Mouse (Mus musculus) kidney, embryonic 16.5 days (tissue): ENCODE data around the gene Ubl3. TPM values are rescaled to one million over a fixed set of nuclear protein-coding genes. Genes with fewer than 3 reads are reported as not detected.

Experiments used
- ATAC-seq: fragments of 200-750 bp; cut with Nextera tagmentation; 2 replicates; pipeline ENCODE4 v1.8.0; 2017; ENCODE audit warnings: moderate TSS enrichment; ENCODE audit not compliant: low FRiP score, low TSS enrichment
- H3K27ac ChIP-seq: fragments of 300-500 bp; sonication (generic); 2 replicates; pipeline ENCODE4 v1.5.1; 2014; ENCODE audit warnings: low read length
- H3K27me3 ChIP-seq: fragments of 300-500 bp; sonication (generic); 2 replicates; pipeline ENCODE4 v1.6.1; 2014; ENCODE audit warnings: low read length, control low read depth, mixed read lengths; ENCODE audit not compliant: insufficient read depth
- H3K36me3 ChIP-seq: fragments of 300-500 bp; sonication (generic); 2 replicates; pipeline ENCODE4 v1.6.1; 2014; ENCODE audit warnings: low read length, control low read depth, mixed read lengths; ENCODE audit not compliant: insufficient read depth
- H3K4me1 ChIP-seq: fragments of 300-500 bp; sonication (generic); 2 replicates; pipeline ENCODE4 v1.6.1; 2014; ENCODE audit warnings: low read length, control low read depth, mixed read lengths; ENCODE audit not compliant: insufficient read depth
- H3K4me2 ChIP-seq: fragments of 300-500 bp; sonication (generic); replicated peaks from 2 replicates; pipeline ENCODE4 v1.6.1; 2014; ENCODE audit warnings: low read depth, low read length
- H3K4me3 ChIP-seq: fragments of 300-500 bp; sonication (generic); 2 replicates; pipeline ENCODE4 v1.5.1; 2014; ENCODE audit warnings: mild to moderate bottlenecking, low read length
- H3K9ac ChIP-seq: fragments of 300-500 bp; sonication (generic); replicated peaks from 2 replicates; pipeline ENCODE4 v1.6.1; 2014; ENCODE audit warnings: low read length
- H3K9me3 ChIP-seq: fragments of 300-500 bp; sonication (generic); 2 replicates; pipeline ENCODE4 v1.6.1; 2016; ENCODE audit warnings: low read length, control low read depth
- WGBS: fragments of 180-500 bp; shearing (Covaris S2); extraction: QIAGEN DNeasy Blood & Tissue Kit; methylation state at CpG from one replicate; pipeline ENCODE4 v1.1.7; 2014; 5-methylcytosine and 5-hydroxymethylcytosine counted together
- polyA plus RNA-seq: library from polyadenylated mRNA; unstranded; fragments of >200 nt; fragmentation: Nextera tagmentation; extraction: Ambion mirVana; gene quantifications from 2 replicates; pipeline ENCODE4 v1.2.1, GENCODE M21; 2015

Gene Ubl3
- polyA plus RNA-seq, 1 experiment from 2014 or later, result 76.4 TPM

DNA sequence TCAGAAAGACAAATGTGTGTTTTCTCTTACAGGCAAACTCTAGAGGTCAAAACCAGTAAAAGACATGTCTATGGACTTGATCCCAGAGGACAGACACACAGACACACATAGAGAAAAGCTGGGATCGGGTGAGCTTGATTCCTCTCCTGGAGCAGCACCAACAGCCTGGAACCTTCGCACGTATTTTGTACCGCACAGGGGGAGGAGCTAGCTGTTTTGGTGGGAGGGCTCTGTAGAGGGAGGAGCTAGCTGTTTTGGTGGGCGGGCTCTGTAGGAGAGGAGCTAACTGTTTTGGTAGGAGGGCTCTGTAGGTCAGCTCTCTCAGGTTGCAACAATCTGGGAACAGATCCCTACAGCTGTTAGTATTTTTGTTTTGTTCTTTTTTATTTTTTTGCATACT lies 58.3 kb downstream of the Ubl3 start:
- no peak overlapping the region for H3K27ac ChIP-seq
- H3K4me1 ChIP-seq, result peaks cover 14% of the 10 kb centered on the region
- no peak for ATAC-seq
- no peaks in the 10 kb centered on the region for H3K36me3 ChIP-seq
- WGBS, result 93% methylated on average over 5 of the region's 5 CpGs
- H3K4me2 ChIP-seq, result no peak overlapping the region
- H3K9me3 ChIP-seq, result no peaks in the 10 kb centered on the region
- no peak overlapping the region for H3K4me3 ChIP-seq
- H3K27me3 ChIP-seq, result no peaks in the 10 kb centered on the region
- H3K9ac ChIP-seq, result no peak overlapping the region

DNA sequence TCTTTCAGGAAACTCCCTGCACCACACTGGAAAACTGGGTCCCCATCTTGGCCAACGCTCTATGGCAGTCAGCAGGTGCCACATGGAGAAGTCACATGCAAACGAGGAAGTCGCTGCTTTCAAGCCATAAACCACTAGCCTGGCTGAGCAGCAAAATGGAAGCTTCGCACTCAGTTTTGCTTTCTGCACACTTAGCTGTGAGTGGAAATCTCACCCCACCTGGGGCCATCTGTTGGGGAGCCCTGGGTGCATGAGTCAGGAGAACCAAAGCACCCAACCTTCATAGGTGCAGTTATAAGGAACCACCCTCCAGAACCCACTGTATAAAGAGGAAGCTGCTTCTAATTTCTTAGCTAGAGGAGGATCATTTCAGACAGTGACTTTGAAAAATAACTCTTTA lies 59.6 kb downstream of the Ubl3 start:
- no peak overlapping the region for H3K4me2 ChIP-seq
- no peaks in the 10 kb centered on the region for H3K27me3 ChIP-seq
- H3K36me3 ChIP-seq, result no peaks in the 10 kb centered on the region
- H3K9me3 ChIP-seq, result no peaks in the 10 kb centered on the region
- H3K4me3 ChIP-seq, result no peak overlapping the region
- no peak overlapping the region for H3K9ac ChIP-seq
- 92% methylated on average over 4 of the region's 4 CpGs for WGBS
- H3K4me1 ChIP-seq, result peaks cover 18% of the 10 kb centered on the region
- ATAC-seq, result no peak
- no peak overlapping the region for H3K27ac ChIP-seq

DNA sequence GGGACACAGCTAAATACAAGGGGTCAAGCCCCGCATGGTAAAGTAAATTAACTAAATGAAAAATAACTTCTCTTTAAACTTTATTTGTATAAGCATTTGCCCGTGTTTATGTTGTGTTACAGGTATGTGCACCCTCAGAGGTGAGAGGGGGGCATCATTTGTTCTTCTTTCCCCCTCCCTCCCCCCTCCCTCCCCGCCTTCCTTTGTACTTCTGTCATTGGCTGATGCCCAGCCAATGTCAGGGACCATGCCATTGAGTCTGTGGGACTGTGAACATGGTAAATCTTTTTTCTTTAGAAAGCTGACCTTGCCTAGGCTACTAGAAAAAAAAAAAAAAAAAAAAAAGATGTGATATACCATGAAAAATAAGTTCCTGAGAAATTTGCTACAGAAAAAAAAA lies 62.2 kb downstream of the Ubl3 start:
- H3K4me2 ChIP-seq, result 0 out of 2 replicates have a peak overlapping the region, but pooled peaks have one; percentile 45
- no peak overlapping the region for H3K4me3 ChIP-seq
- H3K27ac ChIP-seq, result no peak overlapping the region
- peaks cover 16% of the 10 kb centered on the region for H3K4me1 ChIP-seq
- H3K9me3 ChIP-seq, result no peaks in the 10 kb centered on the region
- H3K27me3 ChIP-seq, result no peaks in the 10 kb centered on the region
- H3K9ac ChIP-seq, result no peak overlapping the region
- WGBS, result 63% methylated on average over 3 of the region's 3 CpGs
- H3K36me3 ChIP-seq, result no peaks in the 10 kb centered on the region
- no peak for ATAC-seq

DNA sequence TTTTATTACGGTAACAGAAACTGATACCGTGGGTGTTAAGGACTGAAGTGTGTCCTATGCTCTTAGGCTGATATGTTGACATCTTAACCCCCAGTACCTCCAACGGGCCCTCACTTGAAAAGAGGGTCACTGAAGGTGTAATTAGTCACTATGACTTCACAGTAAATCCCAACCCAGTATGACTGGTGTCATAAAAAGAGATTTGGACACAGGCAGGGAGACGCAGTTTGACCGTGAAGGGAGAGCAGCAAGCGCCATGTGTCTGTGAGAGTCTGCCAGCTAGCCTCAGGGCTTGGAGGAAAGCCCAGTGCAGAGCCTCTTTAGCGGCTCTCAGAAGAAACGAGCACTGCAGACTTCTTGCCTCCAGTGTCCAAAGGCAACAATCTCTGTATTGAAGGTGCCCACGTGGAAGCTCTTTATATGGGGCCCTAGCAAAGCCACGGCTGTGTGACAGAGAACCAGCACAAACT lies 62.8 kb downstream of the Ubl3 start:
- Histone ChIP-seq H3K4me2 (peak overlapping the region; percentile 45), H3K4me3 (peak overlapping the region; percentile 3; the same call in 1 of the 2 replicates), H3K27me3 (no peaks in the 10 kb centered on the region), H3K9me3 (no peaks in the 10 kb centered on the region), H3K27ac (no peak overlapping the region), H3K9ac (no peak overlapping the region), H3K36me3 (no peaks in the 10 kb centered on the region), H3K4me1 (peaks cover 12% of the 10 kb centered on the region)
- WGBS, result 14% methylated on average over 10 of the region's 10 CpGs
- ATAC-seq, result peak; percentile 70; the same call in 1 of the 2 replicates

DNA sequence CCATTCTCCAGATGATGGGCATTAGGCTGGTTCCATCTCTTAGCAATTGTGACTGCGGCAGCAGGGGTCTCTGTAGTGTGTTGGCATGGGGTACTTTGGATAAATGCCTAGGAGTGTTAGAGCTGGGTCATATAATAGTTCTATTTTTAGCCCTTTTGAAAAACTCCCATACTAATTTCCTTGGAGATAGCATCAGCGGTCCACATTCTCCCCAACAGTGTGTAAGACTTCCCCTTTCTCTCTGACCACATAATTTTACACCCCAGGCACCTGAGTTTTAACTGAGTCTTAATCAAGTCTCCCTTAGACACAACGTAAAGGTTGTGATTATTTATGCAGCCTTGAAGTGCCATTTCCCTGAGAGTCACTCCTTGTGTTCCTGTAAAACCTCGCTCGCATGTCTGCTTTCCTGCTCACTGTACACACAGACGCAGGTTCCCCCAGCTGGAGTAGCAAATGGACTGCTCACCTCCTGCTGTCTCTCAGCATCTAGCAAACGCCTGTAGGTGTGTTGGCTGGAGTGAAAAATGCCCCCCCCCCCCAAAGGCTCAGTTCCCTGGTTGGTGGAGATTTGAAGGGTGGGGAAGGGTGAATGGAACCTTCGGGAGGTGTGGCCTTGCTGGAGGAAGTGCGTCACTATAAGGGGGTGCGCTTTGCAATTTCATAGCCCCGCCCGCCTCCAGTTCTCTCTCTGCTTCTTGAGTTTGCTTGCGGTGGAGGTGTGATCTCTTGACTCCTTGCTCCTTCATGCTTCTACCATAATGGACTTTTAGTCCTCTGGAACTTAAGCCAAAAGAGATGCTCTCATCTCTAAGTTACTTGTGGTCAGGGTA lies 63.5 kb downstream of the Ubl3 start:
- no peaks in the 10 kb centered on the region for H3K36me3 ChIP-seq
- H3K27ac ChIP-seq, result 0 out of 2 replicates have a peak overlapping the region, but pooled peaks have one; percentile 50
- 0 out of 2 replicates have a peak overlapping the region, but pooled peaks have one; percentile 35 for H3K9ac ChIP-seq
- peak overlapping the region; percentile 45 for H3K4me2 ChIP-seq
- H3K27me3 ChIP-seq, result no peaks in the 10 kb centered on the region
- peak overlapping the region; percentile 3; the same call in 1 of the 2 replicates for H3K4me3 ChIP-seq
- H3K4me1 ChIP-seq, result peaks cover 12% of the 10 kb centered on the region
- ATAC-seq, result peak; percentile 61
- 51% methylated on average over 13 of the region's 13 CpGs for WGBS
- H3K9me3 ChIP-seq, result no peaks in the 10 kb centered on the region

DNA sequence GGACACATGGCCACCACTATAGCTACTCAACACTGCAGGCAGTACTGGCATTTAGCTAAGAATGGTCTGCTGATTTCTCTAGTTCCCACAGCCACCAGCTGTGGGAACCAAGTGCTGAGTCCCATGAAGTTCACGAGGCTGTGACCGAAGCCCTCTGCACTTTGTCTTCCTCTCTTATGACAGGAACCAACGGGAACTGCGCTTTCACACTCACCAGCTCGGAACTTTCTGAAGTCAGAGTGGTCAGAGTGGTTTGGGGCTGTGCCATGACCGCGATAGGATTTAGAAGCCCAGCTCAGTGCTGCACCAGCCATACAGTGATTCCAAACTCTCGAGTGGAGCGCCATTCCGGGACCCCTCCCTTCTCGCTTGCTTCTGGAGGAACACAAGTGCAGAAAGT lies 66.4 kb downstream of the Ubl3 start:
- Histone ChIP-seq H3K4me2 (no peak overlapping the region), H3K27ac (no peak overlapping the region), H3K4me1 (peaks cover 12% of the 10 kb centered on the region), H3K9me3 (no peaks in the 10 kb centered on the region), H3K36me3 (no peaks in the 10 kb centered on the region), H3K27me3 (no peaks in the 10 kb centered on the region), H3K9ac (no peak overlapping the region), H3K4me3 (no peak overlapping the region)
- no peak for ATAC-seq
- 77% methylated on average over 11 of the region's 11 CpGs for WGBS

DNA sequence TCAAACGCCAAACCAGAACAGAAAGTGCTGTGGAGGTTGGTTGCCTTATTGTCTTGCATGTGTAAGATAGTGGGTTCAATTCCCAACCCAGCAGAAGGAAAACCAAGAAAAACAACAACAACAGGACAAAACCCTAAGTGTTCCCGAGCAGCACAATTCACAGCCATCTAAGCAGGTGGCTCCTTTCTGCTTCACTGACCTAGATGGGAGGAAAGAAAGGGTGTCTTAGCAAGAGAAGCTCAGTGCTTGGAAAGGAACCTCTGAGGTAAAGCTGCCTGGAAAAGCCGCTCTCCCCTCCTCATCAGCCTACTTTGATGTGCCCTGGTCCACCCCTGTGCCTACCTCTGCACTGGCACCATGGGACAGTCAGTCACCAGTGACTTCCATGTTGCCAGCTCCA lies 70.8 kb downstream of the Ubl3 start:
- no peak overlapping the region for H3K9ac ChIP-seq
- 64% methylated on average over 3 of the region's 3 CpGs for WGBS

DNA sequence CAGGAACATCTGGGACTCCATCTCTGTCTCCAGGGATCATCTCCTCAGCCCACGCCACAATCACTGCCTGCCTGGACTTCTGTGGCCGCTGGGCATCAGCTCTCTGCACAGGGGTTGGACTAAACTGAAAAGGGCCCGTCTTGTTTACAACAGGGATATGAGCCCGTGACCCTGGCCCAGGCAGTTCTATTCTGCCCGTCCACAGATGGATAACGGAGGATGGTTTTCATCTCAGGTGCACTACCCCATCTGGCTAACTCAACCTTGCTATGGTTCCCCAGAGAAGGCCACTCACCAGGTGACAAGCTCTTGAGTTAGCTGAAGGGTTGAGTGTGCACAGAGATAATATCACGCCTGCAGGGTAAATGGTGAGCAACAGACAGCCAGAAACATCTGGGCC lies 78.2 kb downstream of the Ubl3 start:
- Histone ChIP-seq H3K27ac (no peak overlapping the region), H3K4me3 (no peak overlapping the region), H3K4me1 (no peaks in the 10 kb centered on the region), H3K9ac (no peak overlapping the region), H3K36me3 (no peaks in the 10 kb centered on the region), H3K4me2 (no peak overlapping the region), H3K27me3 (no peaks in the 10 kb centered on the region), H3K9me3 (no peaks in the 10 kb centered on the region)
- 82% methylated on average over 7 of the region's 7 CpGs for WGBS
- ATAC-seq, result no peak

More for the DNA sequence above, 70.8 kb downstream of the Ubl3 start:
- Histone ChIP-seq H3K27ac (no peak overlapping the region), H3K27me3 (no peaks in the 10 kb centered on the region), H3K4me3 (no peak overlapping the region), H3K4me1 (no peaks in the 10 kb centered on the region), H3K4me2 (no peak overlapping the region), H3K9me3 (no peaks in the 10 kb centered on the region), H3K36me3 (no peaks in the 10 kb centered on the region)
- ATAC-seq, result no peak

DNA sequence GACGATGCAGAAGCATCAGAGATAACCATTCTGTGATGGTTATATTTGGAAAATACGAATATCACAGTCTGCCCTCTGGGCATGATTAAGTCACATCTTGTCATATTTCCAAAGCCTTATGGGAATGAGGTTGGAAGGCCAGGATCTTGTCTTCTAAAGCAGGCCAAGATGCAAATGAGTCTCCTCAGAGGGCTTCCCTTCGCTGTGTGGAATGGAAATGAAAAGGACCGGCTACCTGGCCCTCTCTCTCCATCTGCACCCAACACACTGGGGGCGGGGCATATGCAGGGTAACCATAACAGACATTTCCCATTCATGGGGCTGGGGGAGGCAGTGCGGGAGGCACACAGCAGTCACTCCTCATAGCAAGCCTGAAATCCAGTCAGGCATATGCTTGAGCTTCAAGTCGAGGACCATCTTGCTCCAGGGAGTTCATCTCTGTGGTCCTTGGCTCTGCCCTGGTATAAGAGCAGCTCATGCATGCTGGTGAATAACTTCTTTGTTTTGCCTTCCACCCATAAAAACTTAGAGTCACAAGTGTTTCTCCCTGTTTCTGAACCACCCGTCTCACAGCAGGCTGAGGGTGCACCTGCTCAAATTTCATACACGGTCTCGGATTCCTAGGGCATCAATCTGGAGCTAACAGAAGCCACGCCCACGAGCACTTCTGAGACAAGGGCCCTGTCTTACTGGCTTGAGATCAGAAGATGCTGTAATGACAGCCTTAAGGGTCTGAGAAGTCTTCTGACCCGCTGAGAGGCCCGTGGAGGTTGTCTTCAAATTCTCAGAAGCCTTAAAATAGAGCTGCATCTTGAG lies 83.8 kb downstream of the Ubl3 start:
- no peak overlapping the region for H3K4me3 ChIP-seq
- H3K4me2 ChIP-seq, result no peak overlapping the region
- WGBS, result 34% methylated on average over 14 of the region's 14 CpGs
- peak; percentile 55; the same call in 1 of the 2 replicates for ATAC-seq
- H3K4me1 ChIP-seq, result peaks cover 3% of the 10 kb centered on the region; the same call in 1 of the 2 replicates
- no peaks in the 10 kb centered on the region for H3K27me3 ChIP-seq
- H3K36me3 ChIP-seq, result no peaks in the 10 kb centered on the region
- H3K9me3 ChIP-seq, result no peaks in the 10 kb centered on the region
- no peak overlapping the region for H3K27ac ChIP-seq
- no peak overlapping the region for H3K9ac ChIP-seq
